Mouse (Mus musculus) hindbrain, embryonic 14.5 days (tissue): ENCODE measurements at regions not wholly inside any gene's neighbourhood (a gene's known extent, or its start where the extent isn't known, plus 50 kb on each side); places are given as distances from the start of the nearest gene placed in this dataset.

Source experiments
- ATAC-seq: fragments of 200-750 bp; cut with Nextera tagmentation; 2 replicates; pipeline ENCODE4 v1.8.0; 2017; ENCODE audit warnings: moderate number of reproducible peaks, mild to moderate bottlenecking, moderate TSS enrichment, moderate library complexity; ENCODE audit not compliant: low FRiP score
- DNase-seq: peaks from one replicate; pipeline ENCODE4 v3.0.0-alpha.2; 2015; ENCODE audit warnings: low spot score
- H3K27ac ChIP-seq: fragments of 300-500 bp; sonication (generic); 2 replicates; pipeline ENCODE4 v1.5.1; 2014; ENCODE audit warnings: mild to moderate bottlenecking, moderate library complexity
- H3K27me3 ChIP-seq: fragments of 300-500 bp; sonication (generic); 2 replicates; pipeline ENCODE4 v1.6.1; 2014; ENCODE audit warnings: mild to moderate bottlenecking, low read length, mixed read lengths; ENCODE audit not compliant: control insufficient read depth, insufficient read depth
- H3K36me3 ChIP-seq: fragments of 300-500 bp; sonication (generic); replicated peaks from 2 replicates; pipeline ENCODE4 v1.6.1; 2014; ENCODE audit not compliant: control insufficient read depth, insufficient read depth
- H3K4me1 ChIP-seq: fragments of 300-500 bp; sonication (generic); replicated peaks from 2 replicates; pipeline ENCODE4 v1.6.1; 2014; ENCODE audit warnings: antibody characterized with exemption, low read length, mixed read lengths; ENCODE audit not compliant: control insufficient read depth, insufficient read depth
- H3K4me2 ChIP-seq: fragments of 300-500 bp; sonication (generic); replicated peaks from 2 replicates; pipeline ENCODE4 v1.6.1; 2014; ENCODE audit warnings: mild to moderate bottlenecking, moderate library complexity
- H3K4me3 ChIP-seq: fragments of 300-500 bp; sonication (generic); replicated peaks from 2 replicates; pipeline ENCODE4 v1.5.1; 2014; ENCODE audit warnings: mild to moderate bottlenecking, low read length
- H3K9ac ChIP-seq: fragments of 300-500 bp; sonication (generic); 2 replicates; pipeline ENCODE4 v1.6.1; 2014
- H3K9me3 ChIP-seq: fragments of 300-500 bp; sonication (generic); 2 replicates; pipeline ENCODE4 v1.6.1; 2016; ENCODE audit warnings: low read length; ENCODE audit not compliant: control insufficient read depth
- WGBS: fragments of 180-500 bp; shearing (Covaris S2); extraction: QIAGEN DNeasy Blood & Tissue Kit; methylation state at CpG from one replicate; pipeline ENCODE4 v1.1.7; 2014; 5-methylcytosine and 5-hydroxymethylcytosine counted together

GRCm38 (mm10) chr17:68087149-68087548, 83.2 kb upstream of the Arhgap28 start:
- Histone ChIP-seq H3K9ac (no peak overlapping the region), H3K9me3 (no peaks in the 10 kb centered on the region), H3K4me2 (no peak overlapping the region), H3K27ac (no peak overlapping the region), H3K27me3 (no peaks in the 10 kb centered on the region), H3K4me3 (no peak overlapping the region), H3K36me3 (no peaks in the 10 kb centered on the region), H3K4me1 (no peaks in the 10 kb centered on the region)
- WGBS: 76% methylated on average over 1 of the region's 1 CpGs
- ATAC-seq: no peak
- DNase-seq: no peak

DNA sequence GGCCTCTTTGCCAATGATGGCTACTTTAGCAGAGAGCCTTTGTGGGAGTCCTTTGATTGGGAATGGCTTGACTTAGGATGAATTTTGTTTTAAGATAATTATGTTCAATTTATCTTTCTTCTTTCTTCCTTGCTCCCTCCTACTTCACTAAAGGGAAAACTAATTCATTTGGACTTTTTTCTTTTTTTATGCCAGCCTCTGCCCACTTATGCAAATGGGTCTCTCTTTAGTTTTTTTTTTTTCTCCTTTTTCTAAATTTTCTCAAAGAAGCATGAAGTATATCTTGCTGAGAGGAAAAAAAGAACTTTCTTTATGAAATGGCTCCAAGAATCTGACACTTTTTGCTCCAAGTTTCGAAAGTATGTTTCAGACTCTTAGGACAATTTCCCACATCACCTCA, 85.3 kb upstream of the Arhgap28 start:
- no peak overlapping the region for H3K27ac ChIP-seq
- DNase-seq: no peak
- no peaks in the 10 kb centered on the region for H3K4me1 ChIP-seq
- H3K36me3 ChIP-seq: no peaks in the 10 kb centered on the region
- H3K9me3 ChIP-seq: no peaks in the 10 kb centered on the region
- 94% methylated on average over 1 of the region's 1 CpGs for WGBS
- no peak for ATAC-seq
- no peak overlapping the region for H3K4me2 ChIP-seq
- H3K9ac ChIP-seq: no peak overlapping the region
- H3K27me3 ChIP-seq: no peaks in the 10 kb centered on the region
- no peak overlapping the region for H3K4me3 ChIP-seq

DNA sequence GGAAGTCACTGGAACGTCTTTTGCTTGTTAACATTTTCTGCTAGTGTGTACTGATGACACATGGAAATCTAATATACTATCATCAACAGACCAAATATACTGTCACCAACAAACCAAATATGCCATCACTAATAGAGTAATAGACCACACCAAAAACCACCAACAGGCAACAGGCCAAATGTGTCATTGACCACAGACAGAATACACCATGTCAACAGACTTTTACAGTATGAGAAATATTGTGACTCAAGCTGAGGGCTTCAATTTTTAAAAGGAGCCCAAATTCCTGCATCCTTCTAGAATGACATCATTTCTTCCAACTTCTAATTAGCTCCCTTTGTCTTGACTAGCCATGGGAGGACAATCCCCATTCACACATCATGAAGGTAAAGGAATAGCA, 85.9 kb upstream of the Arhgap28 start:
- no peak overlapping the region for H3K4me3 ChIP-seq
- whole genome bisulfite sequencing: 87% methylated on average over 1 of the region's 1 CpGs
- no peak overlapping the region for H3K9ac ChIP-seq
- no peaks in the 10 kb centered on the region for H3K9me3 ChIP-seq
- no peak for DNase-seq
- H3K27me3 ChIP-seq: no peaks in the 10 kb centered on the region
- H3K36me3 ChIP-seq: no peaks in the 10 kb centered on the region
- H3K4me1 ChIP-seq: no peaks in the 10 kb centered on the region
- no peak for ATAC-seq
- no peak overlapping the region for H3K27ac ChIP-seq
- H3K4me2 ChIP-seq: no peak overlapping the region

DNA sequence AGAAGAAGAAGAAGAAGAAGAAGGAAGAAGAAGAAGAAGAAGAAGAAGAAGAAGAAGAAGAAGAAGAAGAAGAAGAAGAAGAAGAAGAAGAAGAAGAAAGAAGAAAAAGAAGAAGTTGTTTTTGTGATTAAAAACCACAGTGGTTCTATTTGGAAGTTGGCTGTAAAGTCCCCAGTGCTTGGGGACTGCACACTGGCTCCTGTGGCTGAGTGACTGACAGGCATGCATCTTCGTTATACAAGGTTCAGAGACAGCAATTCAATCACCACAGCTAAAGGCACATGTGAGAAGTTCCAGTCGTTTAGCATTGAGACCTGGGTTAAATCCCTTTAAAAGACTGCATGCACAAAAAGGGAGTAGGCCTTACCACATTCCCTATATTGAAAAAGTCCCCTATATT, 93.1 kb upstream of the Arhgap28 start:
- H3K4me3 ChIP-seq: no peak overlapping the region
- H3K27ac ChIP-seq: no peak overlapping the region
- H3K4me1 ChIP-seq: no peaks in the 10 kb centered on the region
- ATAC-seq (no peak), DNase-seq (no peak)
- H3K9ac ChIP-seq: no peak overlapping the region
- WGBS: 66% methylated on average over 2 of the region's 2 CpGs
- H3K9me3 ChIP-seq: no peaks in the 10 kb centered on the region
- H3K27me3 ChIP-seq: no peaks in the 10 kb centered on the region
- H3K4me2 ChIP-seq: no peak overlapping the region
- H3K36me3 ChIP-seq: no peaks in the 10 kb centered on the region

DNA sequence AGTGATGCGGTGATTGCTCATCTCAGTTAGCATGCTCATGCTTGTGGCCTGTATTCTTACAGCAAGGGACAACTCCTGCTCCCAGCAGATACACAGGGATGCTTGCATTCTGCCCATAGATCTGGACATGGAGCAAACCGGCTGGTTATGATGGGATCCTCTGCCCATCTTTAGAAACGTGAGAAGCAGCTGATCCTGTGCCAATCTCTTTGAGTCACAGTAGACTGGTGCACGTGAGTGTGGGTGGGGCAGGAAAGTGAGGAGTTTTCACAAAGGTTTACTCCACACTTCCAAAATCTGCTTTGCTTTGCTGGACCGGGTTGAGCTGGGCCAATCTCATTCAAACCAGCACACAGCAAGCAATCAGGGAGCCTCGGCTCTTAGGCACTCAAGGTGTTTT, 93.5 kb upstream of the Arhgap28 start:
- Histone ChIP-seq H3K4me3 (no peak overlapping the region), H3K9ac (no peak overlapping the region), H3K4me1 (no peaks in the 10 kb centered on the region), H3K36me3 (no peaks in the 10 kb centered on the region), H3K9me3 (no peaks in the 10 kb centered on the region), H3K4me2 (no peak overlapping the region), H3K27me3 (no peaks in the 10 kb centered on the region), H3K27ac (no peak overlapping the region)
- ATAC-seq: no peak
- no peak for DNase-seq
- 85% methylated on average over 6 of the region's 6 CpGs for WGBS

- Histone ChIP-seq H3K9ac (no peak overlapping the region), H3K9me3 (no peaks in the 10 kb centered on the region), H3K27ac (no peak overlapping the region), H3K36me3 (no peaks in the 10 kb centered on the region), H3K4me2 (no peak overlapping the region), H3K27me3 (no peaks in the 10 kb centered on the region), H3K4me1 (no peaks in the 10 kb centered on the region), H3K4me3 (no peak overlapping the region)
- WGBS: 73% methylated on average over 2 of the region's 2 CpGs
- ATAC-seq (no peak), DNase-seq (no peak)
These were observed 96.2 kb upstream of the Arhgap28 start for GRCm38 (mm10) chr17:68100093-68100492.

GRCm38 (mm10) chr17:68103346-68103745, 99.4 kb upstream of the Arhgap28 start:
- 93% methylated on average over 6 of the region's 6 CpGs for WGBS
- H3K9ac ChIP-seq: no peak overlapping the region
- H3K27ac ChIP-seq: no peak overlapping the region
- no peak overlapping the region for H3K4me3 ChIP-seq
- H3K27me3 ChIP-seq: no peaks in the 10 kb centered on the region
- DNase-seq (no peak), ATAC-seq (no peak)
- H3K36me3 ChIP-seq: no peaks in the 10 kb centered on the region
- no peak overlapping the region for H3K4me2 ChIP-seq
- no peaks in the 10 kb centered on the region for H3K9me3 ChIP-seq
- no peaks in the 10 kb centered on the region for H3K4me1 ChIP-seq

DNA sequence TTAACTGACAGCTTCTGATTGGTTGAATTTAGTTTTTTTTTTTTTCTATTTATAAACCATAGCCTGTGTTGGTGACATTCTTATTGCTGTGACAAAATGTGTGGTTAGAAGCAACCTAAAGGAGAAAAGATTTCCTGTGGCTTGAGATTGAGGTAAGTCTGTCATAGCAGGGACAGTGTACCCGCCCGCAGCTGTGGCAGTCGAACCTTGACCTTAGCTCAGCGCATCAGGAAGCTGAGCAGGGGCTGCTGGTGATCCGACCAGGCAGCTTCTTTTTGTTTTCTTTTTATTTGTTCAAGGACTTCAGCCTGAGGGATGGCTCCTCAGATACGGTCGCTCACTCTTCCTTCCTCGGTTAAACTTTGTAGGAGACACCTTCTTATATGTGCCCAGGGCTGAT, 102.4 kb upstream of the Arhgap28 start:
- Histone ChIP-seq H3K36me3 (no peaks in the 10 kb centered on the region), H3K4me3 (no peak overlapping the region), H3K27me3 (no peaks in the 10 kb centered on the region), H3K9me3 (no peaks in the 10 kb centered on the region), H3K4me2 (no peak overlapping the region), H3K9ac (no peak overlapping the region), H3K27ac (no peak overlapping the region), H3K4me1 (no peaks in the 10 kb centered on the region)
- no peak for DNase-seq
- no peak for ATAC-seq
- WGBS: 76% methylated on average over 8 of the region's 8 CpGs

- Histone ChIP-seq H3K27ac (no peak overlapping the region), H3K4me2 (no peak overlapping the region), H3K9ac (no peak overlapping the region), H3K4me1 (no peaks in the 10 kb centered on the region), H3K36me3 (no peaks in the 10 kb centered on the region), H3K27me3 (no peaks in the 10 kb centered on the region), H3K9me3 (no peaks in the 10 kb centered on the region), H3K4me3 (no peak overlapping the region)
- no peak for DNase-seq
- WGBS: 77% methylated on average over 5 of the region's 5 CpGs
- no peak for ATAC-seq
These were observed 104.0 kb upstream of the Arhgap28 start for GRCm38 (mm10) chr17:68107875-68108274.

GRCm38 (mm10) chr17:68111834-68112473, 108.0 kb upstream of the Arhgap28 start:
- H3K4me1 ChIP-seq: no peaks in the 10 kb centered on the region
- ATAC-seq (no peak), DNase-seq (no peak)
- H3K4me2 ChIP-seq: no peak overlapping the region
- H3K27ac ChIP-seq: no peak overlapping the region
- H3K9me3 ChIP-seq: no peaks in the 10 kb centered on the region
- H3K4me3 ChIP-seq: no peak overlapping the region
- H3K27me3 ChIP-seq: no peaks in the 10 kb centered on the region
- WGBS: 74% methylated on average over 4 of the region's 4 CpGs
- no peak overlapping the region for H3K9ac ChIP-seq
- no peaks in the 10 kb centered on the region for H3K36me3 ChIP-seq
